Mouse (Mus musculus): ENCODE results near the gene Zfp229. TPM values are rescaled to one million over a fixed set of nuclear protein-coding genes. Genes with fewer than 3 reads are reported as not detected.

Zfp229 gene
- polyA plus RNA-seq, 1 experiment from 2014 or later, result 8.4 TPM

Other genes starting within 250 kb of the Zfp229 start
- 9.9 and 10.7 TPM in 2 replicates for gene Zfp53, start 241.8 kb upstream of the Zfp229 start, polyA plus RNA-seq (2014; fragmentation: Nextera tagmentation; extraction: Ambion mirVana)
- gene Zfp52, start 195.3 kb upstream of the Zfp229 start, polyA plus RNA-seq (2014; fragmentation: Nextera tagmentation; extraction: Ambion mirVana), result 1.9 and 2.5 TPM in 2 replicates
- 16.4 and 17.4 TPM in 2 replicates for gene Zfp948, start 163.8 kb upstream of the Zfp229 start, polyA plus RNA-seq (2014; fragmentation: Nextera tagmentation; extraction: Ambion mirVana)
- gene Zfp983, start 80.2 kb upstream of the Zfp229 start, polyA plus RNA-seq (2014; fragmentation: Nextera tagmentation; extraction: Ambion mirVana), result 4.8 and 4.9 TPM in 2 replicates
- gene Gm10226, start 38.9 kb upstream of the Zfp229 start, polyA plus RNA-seq (2014; fragmentation: Nextera tagmentation; extraction: Ambion mirVana), result 9.4 and 10.1 TPM in 2 replicates
- gene Zfp760, start 23.1 kb upstream of the Zfp229 start, polyA plus RNA-seq (2014; fragmentation: Nextera tagmentation; extraction: Ambion mirVana), result 20.8 and 25.8 TPM in 2 replicates
- gene Zfp820, start 115.0 kb downstream of the Zfp229 start, polyA plus RNA-seq (2014; fragmentation: Nextera tagmentation; extraction: Ambion mirVana), result 9.7 and 9.9 TPM in 2 replicates
- 6.8 and 7.1 TPM in 2 replicates for gene Zfp995, start 179.1 kb downstream of the Zfp229 start, polyA plus RNA-seq (2014; fragmentation: Nextera tagmentation; extraction: Ambion mirVana)
- 26.0 and 29.9 TPM in 2 replicates for gene Zfp942, start 231.7 kb downstream of the Zfp229 start, polyA plus RNA-seq (2014; fragmentation: Nextera tagmentation; extraction: Ambion mirVana)
- gene Zfp943, start 231.8 kb downstream of the Zfp229 start, polyA plus RNA-seq (2014; fragmentation: Nextera tagmentation; extraction: Ambion mirVana), result 19.1 and 20.2 TPM in 2 replicates

Measured in limb, embryonic 11.5 days (tissue).